Mouse (Mus musculus) ES-E14 (cell line): ENCODE results near the gene Ugt2b35. TPM values are rescaled to one million over a fixed set of nuclear protein-coding genes. Genes with fewer than 3 reads are reported as not detected.

Source experiments
- DNase-seq: peaks from one replicate; pipeline ENCODE4 v3.0.0-alpha.2; 2013; ENCODE audit warnings: low read depth, low spot score
- H3K27ac ChIP-seq: 2 replicates; pipeline ENCODE4 v1.5.1; 2012; ENCODE audit warnings: low read depth, mild to moderate bottlenecking, low read length, moderate library complexity, mixed read lengths; ENCODE audit not compliant: poor library complexity, insufficient read depth, severe bottlenecking
- H3K36me3 ChIP-seq: 2 replicates; pipeline ENCODE4 v1.6.1; 2012; ENCODE audit warnings: mild to moderate bottlenecking, low read length, moderate library complexity, mixed read lengths; ENCODE audit not compliant: control insufficient read depth, poor library complexity, insufficient read depth, severe bottlenecking
- H3K4me1 ChIP-seq, 2 experiments: fragments of 150-350 bp in 1 of 2; sonication (generic) in 1 of 2; 2 replicates each; pipeline ENCODE4 v1.6.1; 2012; ENCODE audit warnings: low read length in 2 of 2, mild to moderate bottlenecking in 1 of 2, mixed read lengths in 1 of 2; ENCODE audit not compliant: control insufficient read depth in 2 of 2, insufficient read depth in 2 of 2, poor library complexity in 1 of 2
- H3K4me3 ChIP-seq, 2 experiments: fragments of 150-350 bp in 1 of 2; sonication (generic) in 1 of 2; 2 replicates each; pipeline ENCODE4 v1.5.1; 2012; ENCODE audit warnings: low read length in 2 of 2, low read depth in 1 of 2, mild to moderate bottlenecking in 1 of 2, mixed read lengths in 1 of 2; ENCODE audit not compliant: insufficient read depth in 1 of 2, poor library complexity in 1 of 2, severe bottlenecking in 1 of 2
- H3K9ac ChIP-seq: 2 replicates; pipeline ENCODE4 v1.6.1; 2012; ENCODE audit warnings: low read depth, mild to moderate bottlenecking, low read length, mixed read lengths; ENCODE audit not compliant: poor library complexity, insufficient read depth, severe bottlenecking
- H3K9me3 ChIP-seq: fragments of 150-350 bp; sonication (generic); 2 replicates; pipeline ENCODE4 v1.6.1; 2012; ENCODE audit warnings: low read depth, mild to moderate bottlenecking, low read length; ENCODE audit not compliant: control insufficient read depth, insufficient read depth
- CHD2 ChIP-seq: IDR thresholded peaks from 2 replicates; pipeline ENCODE4 v1.6.1; 2014; ENCODE audit warnings: mild to moderate bottlenecking, low read depth, low read length, inconsistent platforms
- HCFC1 ChIP-seq: IDR thresholded peaks from 2 replicates; pipeline ENCODE4 v1.6.1; 2012; ENCODE audit warnings: low read length, inconsistent platforms, borderline replicate concordance; ENCODE audit not compliant: insufficient read depth
- MAFK ChIP-seq: IDR thresholded peaks from 2 replicates; pipeline ENCODE4 v1.6.1; 2014; ENCODE audit warnings: mild to moderate bottlenecking, low read depth, low read length, inconsistent platforms; ENCODE audit not compliant: insufficient read depth
- ZC3H11A ChIP-seq: IDR thresholded peaks from 2 replicates; pipeline ENCODE4 v1.6.1; 2012; ENCODE audit warnings: low read depth, mild to moderate bottlenecking, inconsistent platforms, low read length, borderline replicate concordance
- ZNF384 ChIP-seq: IDR thresholded peaks from 2 replicates; pipeline ENCODE4 v1.6.1; 2012; ENCODE audit warnings: low read depth, low read length, inconsistent platforms
- in situ Hi-C, 2 experiments: fragments of 600-800 bp; cut with MboI; formaldehyde crosslinking; loops; one replicate each; pipeline ENCODE4 v1.15.1; 2025; ENCODE audit warnings: low sequenced_read_pairs in 2 of 2, inconsistent platforms in 1 of 2; ENCODE audit not compliant: unreplicated experiment in 2 of 2
- total RNA-seq: library from RNA; depleted of rRNA; stranded (reverse); fragments of 300-350 nt; gene quantifications from 2 replicates; pipeline ENCODE4 v1.2.3, GENCODE M21; 2012; rRNA removed

Gene Ugt2b35
- total RNA-seq, 1 experiment, result 0.04 TPM

DNA sequence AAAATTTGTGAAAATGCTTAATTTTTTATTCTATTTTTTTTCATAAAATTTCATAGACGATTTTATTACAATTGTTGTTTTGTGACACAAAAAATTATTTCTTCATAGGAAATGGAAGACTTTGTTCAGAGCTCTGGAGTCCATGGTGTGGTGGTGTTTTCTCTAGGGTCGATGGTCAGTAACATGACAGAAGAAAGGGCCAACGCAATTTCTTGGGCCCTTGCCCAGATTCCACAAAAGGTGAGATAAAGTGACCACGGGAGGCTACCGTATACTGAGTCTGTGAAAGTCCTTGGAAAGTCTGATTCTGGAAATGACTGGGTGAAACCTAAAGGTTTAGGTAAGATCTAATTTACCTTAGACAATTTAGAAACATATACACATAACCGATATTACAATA is 4.1 kb downstream of the Ugt2b35 start:
- Histone ChIP-seq H3K27ac (no peak overlapping the region), H3K4me1 (no peaks in the 10 kb centered on the region), H3K9me3 (no peaks in the 10 kb centered on the region), H3K9ac (no peak overlapping the region), H3K4me3 (no peak overlapping the region), H3K36me3 (no peaks in the 10 kb centered on the region)
- in situ Hi-C loops, result no loop called here
- no peak for DNase-seq
- no peak for TF ChIP-seq ZC3H11A
- no peak for TF ChIP-seq HCFC1
- no peak for TF ChIP-seq ZNF384
- no peak for TF ChIP-seq CHD2
- no peak for TF ChIP-seq MAFK

DNA sequence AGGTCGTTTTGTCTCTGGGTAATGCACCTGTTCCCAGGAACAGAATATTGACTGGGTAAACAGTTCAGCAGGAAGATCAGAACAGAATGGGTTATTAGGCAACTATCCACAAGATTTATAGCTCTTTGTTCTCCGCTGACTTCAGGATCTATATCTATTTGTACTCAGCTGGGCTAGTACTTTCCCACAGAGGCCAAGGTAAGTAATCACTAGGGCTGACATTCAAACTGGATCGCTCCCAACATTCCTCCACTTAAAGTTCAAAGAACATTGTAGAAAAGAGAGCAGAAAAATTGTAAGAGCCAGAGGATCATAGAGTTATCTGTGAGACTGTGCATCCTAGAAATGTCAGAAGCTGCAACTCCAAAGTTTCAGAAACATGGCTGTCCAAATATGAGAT is 14.8 kb downstream of the Ugt2b35 start:
- Histone ChIP-seq H3K36me3 (no peaks in the 10 kb centered on the region), H3K9ac (no peak overlapping the region), H3K27ac (no peak overlapping the region), H3K4me1 (no peaks in the 10 kb centered on the region), H3K4me3 (no peak overlapping the region), H3K9me3 (no peaks in the 10 kb centered on the region)
- DNase-seq, result no peak
- TF ChIP-seq HCFC1 (no peak), CHD2 (no peak), MAFK (no peak), ZNF384 (no peak), ZC3H11A (no peak)
- in situ Hi-C loops, result no loop called here

DNA sequence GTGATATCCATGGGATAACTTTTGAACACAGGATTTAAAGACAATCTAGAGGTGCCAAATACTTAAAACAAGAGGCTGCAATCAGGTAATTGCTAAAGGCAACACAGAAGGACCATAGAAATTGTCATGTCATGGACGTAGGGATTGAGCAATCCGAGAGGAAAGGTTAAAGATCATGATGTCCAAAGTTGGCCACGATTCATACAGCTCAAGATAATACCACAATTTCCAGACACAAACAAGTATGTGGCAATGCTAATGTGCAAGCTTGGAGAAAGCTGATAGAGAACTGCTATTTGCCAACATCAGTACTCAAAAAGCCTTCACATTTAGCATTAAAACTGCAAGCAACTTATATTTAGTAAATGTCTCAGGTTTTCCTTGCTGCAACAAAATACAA is 26.7 kb downstream of the Ugt2b35 start:
- no peak for DNase-seq
- Histone ChIP-seq H3K9ac (no peak overlapping the region), H3K27ac (no peak overlapping the region), H3K9me3 (no peaks in the 10 kb centered on the region), H3K4me3 (no peak overlapping the region), H3K4me1 (no peaks in the 10 kb centered on the region), H3K36me3 (no peaks in the 10 kb centered on the region)
- TF ChIP-seq ZC3H11A (no peak), MAFK (no peak), ZNF384 (no peak)
- in situ Hi-C loops, result no loop called here

DNA sequence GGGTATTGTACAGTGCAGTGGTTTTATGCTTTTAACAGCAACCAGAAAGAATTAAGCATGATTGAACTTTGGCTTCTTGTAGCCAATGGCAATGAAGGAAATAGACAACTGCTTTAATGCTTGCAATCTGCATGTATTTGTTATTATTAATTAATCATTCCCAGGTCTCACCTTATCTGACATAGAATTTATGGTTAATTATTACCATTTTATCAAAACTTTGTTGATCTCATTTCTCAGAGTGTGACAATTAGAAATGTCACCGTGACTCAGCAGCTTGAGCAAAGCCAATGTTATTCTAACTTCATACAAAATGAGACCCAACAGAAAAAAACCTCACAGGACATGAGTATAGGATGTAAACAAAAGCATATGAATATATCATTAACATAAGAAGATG is 30.0 kb downstream of the Ugt2b35 start:
- Histone ChIP-seq H3K36me3 (no peaks in the 10 kb centered on the region), H3K9ac (no peak overlapping the region), H3K4me1 (no peaks in the 10 kb centered on the region), H3K27ac (no peak overlapping the region), H3K9me3 (no peaks in the 10 kb centered on the region), H3K4me3 (no peak overlapping the region)
- DNase-seq, result no peak
- TF ChIP-seq ZNF384 (no peak), HCFC1 (no peak), ZC3H11A (no peak), MAFK (no peak), CHD2 (no peak)
- in situ Hi-C loops, result no loop called here

Other genes starting within 250 kb of the Ugt2b35 start
- gene Ythdc1, start 196.6 kb upstream of the Ugt2b35 start, total RNA-seq, result 54.7 and 66.9 TPM in 2 replicates
- 0.45 TPM in 1 of 2 replicates, not detected in the other for gene Ugt2b34, start 93.9 kb upstream of the Ugt2b35 start, total RNA-seq
- not detected in 2 replicates for gene Ugt2b1, start 74.3 kb upstream of the Ugt2b35 start, total RNA-seq
- gene Ugt2b36, start 91.7 kb downstream of the Ugt2b35 start, total RNA-seq, result not detected in 2 replicates
- not detected in 2 replicates for gene Ugt2b5, start 139.5 kb downstream of the Ugt2b35 start, total RNA-seq